In the genomic region with DNA sequence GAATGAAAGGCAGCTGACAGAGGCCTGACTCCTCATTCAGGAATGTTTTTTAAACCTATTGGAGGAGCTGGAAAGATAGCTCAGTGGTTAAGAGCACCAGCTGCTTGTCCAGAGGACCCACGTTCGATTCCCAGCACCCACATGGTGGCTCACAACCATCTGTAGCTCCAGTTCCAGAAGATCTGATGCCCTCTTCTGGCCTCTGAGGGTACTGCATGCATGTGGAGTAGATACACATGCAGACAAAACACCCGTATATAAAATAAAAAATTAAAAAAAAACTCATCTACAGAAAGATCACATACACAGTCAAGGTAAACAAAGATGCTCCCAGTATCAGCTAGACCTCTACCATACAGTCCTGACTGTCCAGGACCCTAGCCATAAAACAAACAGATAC, we compare ENCODE assay signal across 17 mouse cellular contexts.
DNase-seq lines count a peak whose midpoint lies in the region; ATAC-seq and TF ChIP-seq lines count a peak whose summit lies in the region.
"Had no signal": no experiment of that assay in that cellular context is flagged by ENCODE, and none has a peak within 500 bp of the region (broad histone marks: within the 10 kb centered on the region; RNA-seq: fewer than 3 reads in every experiment).

No protein-coding gene starts in this region.

- no peak for TF ChIP-seq RAD21 in MEL (IDR thresholded peaks at IDR 0.05; ENCODE audit: low read depth, low read length)

- peak; percentile 30; the same call in 1 of the 2 replicates for TF ChIP-seq CTCF in intestine, postnatal 0 days (IDR thresholded peaks at IDR 0.05; ENCODE audit: low read depth)
- peak; percentile 35 for TF ChIP-seq CTCF in lung, embryonic 14.5 days (IDR thresholded peaks at IDR 0.05; ENCODE audit: low read depth)
- TF ChIP-seq CTCF in MEL (IDR thresholded peaks at IDR 0.05 in 2 of 3, conservative IDR thresholded peaks at IDR 0.05 in 1 of 3; ENCODE audit: control insufficient read depth in 1 of 3, insufficient read depth in 1 of 3, low read depth in 2 of 3, low read length in 3 of 3, poor library complexity in 1 of 3, severe bottlenecking in 1 of 3), result peak in 2 of 3 experiments; percentile 7 to 20; a peak in 2 of 6 replicates

- peaks cover 53% of the 10 kb centered on the region for H3K36me3 ChIP-seq in intestine, postnatal 0 days (ENCODE audit: control insufficient read depth, insufficient read depth)
- peaks cover 28% of the 10 kb centered on the region for H3K36me3 ChIP-seq in intestine, embryonic 15.5 days
- H3K36me3 ChIP-seq in lung, embryonic 14.5 days (ENCODE audit: insufficient read depth), result peaks cover 61% of the 10 kb centered on the region
- no peaks in the 10 kb centered on the region for H3K36me3 ChIP-seq in MEL (ENCODE audit: control insufficient read depth in 1 of 2, insufficient read depth in 2 of 2, low read length in 2 of 2)

- H3K4me2 ChIP-seq in intestine, postnatal 0 days (replicated peaks; ENCODE audit: low read depth), result no peak overlapping the region
- no peak overlapping the region for H3K4me2 ChIP-seq in intestine, embryonic 15.5 days (replicated peaks)
- H3K4me2 ChIP-seq in lung, embryonic 14.5 days, result no peak overlapping the region
- H3K4me2 ChIP-seq: embryonic facial prominence, embryonic 12.5 days; forebrain, embryonic 13.5 days; hindbrain, embryonic 12.5 days; lung, embryonic 15.5 days; midbrain, embryonic 12.5 days had no signal

- no peak for ATAC-seq in intestine, postnatal 0 days
- no peak for ATAC-seq in intestine, embryonic 15.5 days
- no peak for ATAC-seq in lung, embryonic 14.5 days (ENCODE audit: insufficient read depth)
- ATAC-seq: forebrain, embryonic 13.5 days; inflammation-experienced regulatory T-cells, adult 6 months had no signal

- H3K9ac ChIP-seq in intestine, postnatal 0 days (ENCODE audit: low read depth, low read length), result no peak overlapping the region
- H3K9ac ChIP-seq in intestine, embryonic 15.5 days, result no peak overlapping the region
- H3K9ac ChIP-seq in lung, embryonic 14.5 days, result no peak overlapping the region
- H3K9ac ChIP-seq in MEL (ENCODE audit: control insufficient read depth, low read depth, low read length, poor library complexity, severe bottlenecking), result no peak overlapping the region
- H3K9ac ChIP-seq: embryonic facial prominence, embryonic 12.5 days; forebrain, embryonic 13.5 days; hindbrain, embryonic 12.5 days; lung, embryonic 15.5 days; midbrain, embryonic 12.5 days had no signal

- no peaks in the 10 kb centered on the region for H3K4me1 ChIP-seq in intestine, postnatal 0 days (replicated peaks; ENCODE audit: control insufficient read depth, insufficient read depth, low read length)
- no peaks in the 10 kb centered on the region for H3K4me1 ChIP-seq in intestine, embryonic 15.5 days (replicated peaks)
- H3K4me1 ChIP-seq in lung, embryonic 14.5 days (ENCODE audit: insufficient read depth), result no peaks in the 10 kb centered on the region
- no peaks in the 10 kb centered on the region for H3K4me1 ChIP-seq in MEL (ENCODE audit: control insufficient read depth in 1 of 2, insufficient read depth in 2 of 2, low read length in 2 of 2)
- H3K4me1 ChIP-seq: embryonic facial prominence, embryonic 12.5 days; hindbrain, embryonic 12.5 days; lung, embryonic 15.5 days; midbrain, embryonic 12.5 days had no signal

- no peaks in the 10 kb centered on the region for H3K9me3 ChIP-seq in intestine, postnatal 0 days (ENCODE audit: control insufficient read depth)
- H3K9me3 ChIP-seq in intestine, embryonic 15.5 days, result no peaks in the 10 kb centered on the region
- peaks cover 6% of the 10 kb centered on the region; the same call in 1 of the 2 replicates for H3K9me3 ChIP-seq in lung, embryonic 14.5 days (ENCODE audit: low read depth, low read length)
- H3K9me3 ChIP-seq in MEL (replicated peaks; ENCODE audit: insufficient read depth, low read length), result no peaks in the 10 kb centered on the region
- H3K9me3 ChIP-seq: heart, embryonic 10.5 days had no signal

- 98% methylated on average over 3 of the region's 3 CpGs for WGBS in intestine, postnatal 0 days
- 95% methylated on average over 3 of the region's 3 CpGs for WGBS in intestine, embryonic 15.5 days
- WGBS in lung, embryonic 14.5 days, result 98% methylated on average over 3 of the region's 3 CpGs

- H3K27ac ChIP-seq in intestine, postnatal 0 days (ENCODE audit: low read depth, low read length), result no peak overlapping the region
- H3K27ac ChIP-seq in intestine, embryonic 15.5 days, result no peak overlapping the region
- no peak overlapping the region for H3K27ac ChIP-seq in lung, embryonic 14.5 days (ENCODE audit: low read depth)
- H3K27ac ChIP-seq in MEL (ENCODE audit: control insufficient read depth, low read depth, low read length), result no peak overlapping the region
- H3K27ac ChIP-seq: embryonic facial prominence, embryonic 12.5 days; forebrain, embryonic 13.5 days; heart, embryonic 10.5 days; hindbrain, embryonic 12.5 days; lung, embryonic 15.5 days; midbrain, embryonic 12.5 days had no signal

- no peak for TF ChIP-seq POLR2A in MEL (IDR thresholded peaks at IDR 0.05; ENCODE audit: control insufficient read depth in 1 of 2, insufficient read depth in 1 of 2, low read depth in 1 of 2, low read length in 2 of 2, poor library complexity in 1 of 2)

- TF ChIP-seq EP300 in MEL (IDR thresholded peaks at IDR 0.05; ENCODE audit: low read depth in 1 of 2, low read length in 2 of 2), result no peak

- H3K79me2 ChIP-seq in MEL (ENCODE audit: control insufficient read depth, insufficient read depth, low read length, poor library complexity), result no peaks in the 10 kb centered on the region

- no peaks in the 10 kb centered on the region for H3K27me3 ChIP-seq in intestine, postnatal 0 days (replicated peaks; ENCODE audit: control insufficient read depth, insufficient read depth, low read length)
- no peaks in the 10 kb centered on the region for H3K27me3 ChIP-seq in intestine, embryonic 15.5 days (replicated peaks)
- no peaks in the 10 kb centered on the region for H3K27me3 ChIP-seq in lung, embryonic 14.5 days (ENCODE audit: insufficient read depth, low read length)
- H3K27me3 ChIP-seq in MEL (ENCODE audit: control insufficient read depth in 1 of 2, insufficient read depth in 2 of 2, low read length in 2 of 2), result no peaks in the 10 kb centered on the region
- H3K27me3 ChIP-seq: embryonic facial prominence, embryonic 12.5 days; forebrain, embryonic 13.5 days; hindbrain, embryonic 12.5 days; lung, embryonic 15.5 days; midbrain, embryonic 12.5 days had no signal

- no peak overlapping the region for H3K4me3 ChIP-seq in intestine, postnatal 0 days (ENCODE audit: low read depth, low read length)
- no peak overlapping the region for H3K4me3 ChIP-seq in intestine, embryonic 15.5 days (replicated peaks)
- H3K4me3 ChIP-seq in lung, embryonic 14.5 days (ENCODE audit: low read depth, low read length), result no peak overlapping the region
- no peak overlapping the region for H3K4me3 ChIP-seq in MEL (ENCODE audit: control insufficient read depth in 1 of 2, insufficient read depth in 1 of 2, low read depth in 2 of 2, low read length in 2 of 2)
- H3K4me3 ChIP-seq: embryonic facial prominence, embryonic 12.5 days; erythroblast, embryonic 14.5 days; forebrain, embryonic 13.5 days; heart, embryonic 10.5 days; hindbrain, embryonic 12.5 days; lung, embryonic 15.5 days; midbrain, embryonic 12.5 days had no signal

- no peak for DNase-seq in lung, embryonic 14.5 days
- DNase-seq in lung, postnatal 10 days, result no peak
- peak; percentile 36 to 38 for DNase-seq in B cell, adult 2 months
- peak; percentile 24 for DNase-seq in MEL (ENCODE audit: low read depth, low spot score)
- no peak for DNase-seq in adrenal gland, adult (ENCODE audit: inconsistent age in 2 of 2, low spot score in 1 of 2)
- DNase-seq: cerebellum, adult 9-11 months; kidney, adult 9 months had no signal

TF ChIP-seq in MEL, 35 proteins besides CTCF, POLR2A, EP300 and RAD21:
- TF ChIP-seq CHD1 (IDR thresholded peaks at IDR 0.05; ENCODE audit: low read depth, low read length) (no peak), CHD2 (IDR thresholded peaks at IDR 0.05; ENCODE audit: low read length) (no peak), SIN3A (IDR thresholded peaks at IDR 0.05; ENCODE audit: low read length) (no peak), HCFC1 (IDR thresholded peaks at IDR 0.05; ENCODE audit: low read depth, low read length) (no peak), GABPA (IDR thresholded peaks at IDR 0.05; ENCODE audit: low read depth, low read length) (no peak), MAX (IDR thresholded peaks at IDR 0.05; ENCODE audit: low read length) (no peak), POLR2AphosphoS5 (IDR thresholded peaks at IDR 0.05; ENCODE audit: borderline replicate concordance, low read depth, low read length) (no peak), NRF1 (IDR thresholded peaks at IDR 0.05; ENCODE audit: insufficient read depth, low read depth, low read length, poor library complexity, severe bottlenecking) (no peak), ZKSCAN1 (IDR thresholded peaks at IDR 0.05; ENCODE audit: low read depth, low read length) (no peak), ZNF384 (IDR thresholded peaks at IDR 0.05; ENCODE audit: low read depth, low read length) (no peak), UBTF (IDR thresholded peaks at IDR 0.05; ENCODE audit: borderline replicate concordance, insufficient read depth, low read depth, low read length) (no peak), JUND (IDR thresholded peaks at IDR 0.05; ENCODE audit: low read depth, low read length) (no peak), MYB (IDR thresholded peaks at IDR 0.05; ENCODE audit: low read depth, low read length) (no peak), ETS1 (IDR thresholded peaks at IDR 0.05; ENCODE audit: low read depth, low read length) (no peak)

Comparison
In these comparisons a context has a peak if more than half of its experiments do, and no peak if none do; other contexts are left out.
1. DNase-seq: peak in B cell, adult 2 months (2 of 2) and MEL (single experiment); none in lung, embryonic 14.5 days (single experiment), lung, postnatal 10 days (single experiment) and adrenal gland, adult (0 of 2).
2. Peak in every context shown above with its lines, with median percentiles within 50 percentile points of each other: CTCF ChIP-seq.